Mouse (Mus musculus) brain, embryonic 18.5 days (tissue): ENCODE results near the gene Mecom.

Source experiments
- DNase-seq: peaks from one replicate; pipeline ENCODE4 v3.0.0-alpha.2; 2012; ENCODE audit warnings: low read depth, low spot score

Gene Mecom

GRCm38 (mm10) chr3:30207431-30207830, 340.4 kb downstream of the Mecom start:
- DNase-seq, result no peak

- no peak for DNase-seq
Measured at GRCm38 (mm10) chr3:30206123-30206522, 341.7 kb downstream of the Mecom start.

- no peak for DNase-seq
Measured at GRCm38 (mm10) chr3:30203764-30204163, 344.0 kb downstream of the Mecom start.

- DNase-seq, result no peak
Measured at GRCm38 (mm10) chr3:30198854-30199253, 349.0 kb downstream of the Mecom start.

GRCm38 (mm10) chr3:30198227-30198626, 349.6 kb downstream of the Mecom start:
- no peak for DNase-seq

GRCm38 (mm10) chr3:30195186-30195585, 352.6 kb downstream of the Mecom start:
- no peak for DNase-seq

- no peak for DNase-seq
Measured at GRCm38 (mm10) chr3:30192294-30193007, 355.4 kb downstream of the Mecom start.

- no peak for DNase-seq
Measured at GRCm38 (mm10) chr3:30189325-30189724, 358.5 kb downstream of the Mecom start.

GRCm38 (mm10) chr3:30187812-30188469, 359.9 kb downstream of the Mecom start:
- DNase-seq, result no peak

- DNase-seq, result no peak
Measured at GRCm38 (mm10) chr3:30181807-30182481, 365.9 kb downstream of the Mecom start.

GRCm38 (mm10) chr3:30176615-30177014, 371.2 kb downstream of the Mecom start:
- DNase-seq, result no peak

- no peak for DNase-seq
Measured at GRCm38 (mm10) chr3:30173812-30174211, 374.0 kb downstream of the Mecom start.

GRCm38 (mm10) chr3:30168396-30169186, 379.2 kb downstream of the Mecom start:
- DNase-seq, result no peak

- no peak for DNase-seq
Measured at GRCm38 (mm10) chr3:30167027-30167426, 380.8 kb downstream of the Mecom start.

- no peak for DNase-seq
Measured at GRCm38 (mm10) chr3:30164834-30165233, 383.0 kb downstream of the Mecom start.

GRCm38 (mm10) chr3:30163390-30163789, 384.4 kb downstream of the Mecom start:
- no peak for DNase-seq

GRCm38 (mm10) chr3:30160961-30161670, 386.7 kb downstream of the Mecom start:
- DNase-seq, result no peak

- DNase-seq, result no peak
Measured at GRCm38 (mm10) chr3:30160346-30160745, 387.5 kb downstream of the Mecom start.

- no peak for DNase-seq
Measured at GRCm38 (mm10) chr3:30157128-30157670, 390.6 kb downstream of the Mecom start.

- no peak for DNase-seq
Measured at GRCm38 (mm10) chr3:30154390-30154789, 393.4 kb downstream of the Mecom start.

GRCm38 (mm10) chr3:30153923-30154331, 393.9 kb downstream of the Mecom start:
- no peak for DNase-seq
